Mouse (Mus musculus): Measurements from ENCODE around the gene Abhd11. TPM values are rescaled to one million over a fixed set of nuclear protein-coding genes. Genes with fewer than 3 reads are reported as not detected.

Gene Abhd11
- polyA plus RNA-seq, 1 experiment from 2014 or later, result 26.6 TPM

DNA sequence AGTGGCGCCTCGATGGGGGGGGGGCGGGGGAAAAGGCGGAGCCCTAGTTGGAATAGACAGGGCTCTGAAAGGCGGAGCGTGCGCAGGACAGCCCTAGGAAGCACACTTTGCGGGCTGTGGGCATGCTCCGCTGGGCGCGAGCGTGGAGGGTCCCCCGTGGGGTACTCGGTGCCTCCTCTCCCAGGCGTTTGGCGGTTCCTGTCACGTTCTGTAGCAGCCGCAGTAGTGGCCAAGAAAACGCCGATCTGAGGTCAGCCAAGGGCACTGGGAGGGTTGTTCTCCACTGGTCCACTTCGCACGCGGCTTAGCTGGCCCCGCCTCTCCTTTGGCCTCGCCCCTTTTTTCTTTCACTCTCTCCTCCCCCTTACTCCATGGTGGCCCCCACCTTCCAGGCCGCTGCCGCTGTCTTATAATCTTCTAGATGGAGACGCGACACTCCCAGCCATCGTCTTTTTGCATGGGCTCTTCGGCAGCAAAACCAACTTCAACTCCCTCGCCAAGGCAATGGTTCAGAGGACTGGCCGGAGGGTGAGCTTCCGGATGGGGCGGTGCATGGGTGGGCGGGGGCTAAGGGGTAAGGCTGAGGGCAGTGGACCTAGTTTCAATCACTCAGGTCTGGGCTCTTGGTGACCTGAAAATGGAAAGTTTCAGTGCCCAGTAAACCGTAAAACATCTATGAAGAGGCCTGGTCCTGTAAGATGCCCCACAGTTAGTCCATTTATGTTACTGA, 803 bp downstream of the Abhd11 start:
- Histone ChIP-seq H3K27me3 (peaks cover 14% of the 10 kb centered on the region), H3K27ac (replicated peaks) (peak overlapping the region; percentile 94), H3K4me1 (replicated peaks) (peaks cover 50% of the 10 kb centered on the region), H3K9ac (peak overlapping the region; percentile 74), H3K4me3 (replicated peaks) (peak overlapping the region; percentile 69), H3K36me3 (replicated peaks) (no peaks in the 10 kb centered on the region; the same call in 1 of the 2 replicates), H3K9me3 (replicated peaks) (no peaks in the 10 kb centered on the region), H3K4me2 (peak overlapping the region; percentile 94)
- ATAC-seq (ENCODE audit: insufficient read depth), result peak; percentile 65
- under 1% methylated on average over 37 of the region's 37 CpGs for WGBS (ENCODE audit: insufficient replicate concordance)

DNA sequence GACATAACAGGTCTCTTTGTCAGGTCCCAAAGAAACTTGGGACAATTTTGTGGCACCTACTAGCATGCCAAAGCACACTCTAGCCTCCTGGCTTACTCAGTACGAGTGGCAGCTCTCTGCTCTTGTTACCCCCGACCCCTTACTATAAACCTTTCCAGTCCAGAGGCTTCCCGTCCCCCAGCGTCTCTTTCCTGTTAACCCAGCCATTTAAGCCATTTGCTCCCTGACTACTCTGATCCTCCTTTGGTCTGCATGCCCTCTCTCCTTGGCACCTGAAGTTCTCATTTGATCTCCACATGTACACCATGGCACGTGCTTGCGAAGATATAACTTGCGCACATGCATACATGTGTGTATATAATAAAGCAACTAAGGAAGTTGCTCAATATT, 1.4 kb downstream of the Abhd11 start:
- Histone ChIP-seq H3K27me3 (peaks cover 8% of the 10 kb centered on the region), H3K9ac (peak overlapping the region; percentile 74), H3K36me3 (replicated peaks) (no peaks in the 10 kb centered on the region; the same call in 1 of the 2 replicates), H3K4me2 (peak overlapping the region; percentile 94), H3K4me3 (replicated peaks) (peak overlapping the region; percentile 69), H3K9me3 (replicated peaks) (no peaks in the 10 kb centered on the region), H3K4me1 (replicated peaks) (peaks cover 50% of the 10 kb centered on the region), H3K27ac (replicated peaks) (peak overlapping the region; percentile 94)
- 40% methylated on average over 7 of the region's 7 CpGs for WGBS (ENCODE audit: insufficient replicate concordance)
- ATAC-seq (ENCODE audit: insufficient read depth), result no peak

DNA sequence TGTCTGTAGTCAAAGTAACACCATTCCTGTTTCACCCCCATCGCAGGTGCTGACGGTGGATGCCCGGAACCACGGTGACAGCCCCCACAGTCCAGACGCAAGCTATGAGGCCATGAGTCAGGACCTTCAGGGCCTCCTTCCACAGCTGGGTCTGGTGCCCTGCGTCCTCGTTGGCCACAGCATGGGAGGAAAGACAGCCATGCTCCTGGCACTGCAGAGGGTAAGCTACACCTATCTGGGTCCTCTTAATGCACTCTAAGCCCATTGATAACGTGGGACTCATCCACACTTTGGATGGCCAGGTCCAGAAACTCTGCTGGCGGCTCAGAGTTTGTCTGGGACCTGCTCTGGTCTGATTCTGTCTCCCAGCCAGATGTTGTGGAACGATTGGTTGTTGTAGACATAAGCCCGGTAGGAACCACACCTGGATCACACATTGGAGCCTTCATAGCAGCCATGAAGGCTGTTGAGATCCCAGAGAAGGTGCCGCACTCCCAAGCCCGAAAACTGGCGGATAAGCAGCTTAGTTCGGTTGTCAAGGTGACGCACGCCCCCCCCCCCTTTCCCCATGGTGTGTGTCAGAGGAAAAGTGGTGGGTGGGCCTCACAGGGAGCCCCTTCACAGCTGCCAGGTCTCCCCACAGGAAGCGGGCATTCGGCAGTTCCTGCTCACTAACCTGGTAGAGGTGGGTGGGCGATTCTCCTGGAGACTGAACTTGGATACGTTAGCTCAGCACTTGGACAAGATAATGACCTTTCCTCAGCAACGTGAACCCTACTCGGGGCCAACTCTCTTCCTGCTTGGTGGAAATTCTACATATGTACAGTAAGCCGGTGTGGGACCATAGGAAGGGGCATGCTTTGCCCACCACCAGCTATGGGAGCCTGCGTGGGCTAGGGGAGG, 2.1 kb downstream of the Abhd11 start:
- Histone ChIP-seq H3K4me2 (peak overlapping the region; percentile 94), H3K4me1 (replicated peaks) (peaks cover 52% of the 10 kb centered on the region)
- WGBS (ENCODE audit: insufficient replicate concordance), result 79% methylated on average over 25 of the region's 25 CpGs

DNA sequence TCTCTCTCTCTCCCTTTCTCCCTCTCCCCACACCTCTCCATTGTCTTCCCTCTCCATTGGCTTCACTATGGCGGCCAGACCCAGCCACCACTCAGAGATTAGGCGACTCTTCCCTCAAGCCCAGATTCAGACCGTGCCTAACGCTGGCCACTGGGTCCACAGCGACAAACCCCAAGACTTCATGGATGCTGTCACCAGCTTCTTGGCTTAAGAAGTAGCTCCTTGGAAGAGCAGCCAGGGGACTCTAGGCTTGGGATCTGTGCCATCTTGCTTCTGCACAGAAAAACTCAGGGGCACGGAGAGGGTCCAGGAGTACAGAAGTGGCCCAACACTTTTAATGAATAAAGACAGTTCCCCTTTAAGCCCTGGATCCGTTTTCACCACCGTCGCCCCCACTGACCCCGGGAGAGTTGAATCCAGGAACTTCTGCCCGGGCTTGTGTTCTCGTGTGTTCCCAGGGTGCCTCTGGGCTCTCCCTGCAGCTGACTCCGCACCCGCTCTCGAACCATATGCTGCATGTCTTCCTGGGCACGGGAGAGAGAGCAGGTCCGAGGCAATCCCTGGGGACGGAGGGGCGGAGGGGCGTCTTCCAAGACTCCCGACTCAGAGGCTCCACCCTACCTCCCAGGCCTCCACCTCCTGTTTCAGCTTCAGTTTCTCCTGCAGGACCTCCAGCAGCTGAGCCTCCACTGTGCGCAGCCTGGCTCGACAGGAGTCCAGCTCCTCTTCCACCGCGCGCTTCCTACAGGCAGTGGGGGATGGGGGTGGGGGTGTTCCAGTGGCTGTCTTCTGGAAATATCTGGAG, 3.1 kb downstream of the Abhd11 start:
- Histone ChIP-seq H3K4me1 (replicated peaks) (peaks cover 55% of the 10 kb centered on the region), H3K27ac (replicated peaks) (no peak overlapping the region), H3K27me3 (peaks cover 6% of the 10 kb centered on the region; the same call in 1 of the 2 replicates), H3K36me3 (replicated peaks) (no peaks in the 10 kb centered on the region; the same call in 1 of the 2 replicates), H3K4me2 (peak overlapping the region; percentile 6; the same call in 1 of the 2 replicates), H3K4me3 (replicated peaks) (no peak overlapping the region), H3K9ac (no peak overlapping the region), H3K9me3 (replicated peaks) (no peaks in the 10 kb centered on the region)
- ATAC-seq (ENCODE audit: insufficient read depth), result no peak
- WGBS (ENCODE audit: insufficient replicate concordance), result 70% methylated on average over 26 of the region's 26 CpGs

More for the DNA sequence above, 2.1 kb downstream of the Abhd11 start:
- peaks cover 6% of the 10 kb centered on the region; the same call in 1 of the 2 replicates for H3K27me3 ChIP-seq
- no peak for ATAC-seq (ENCODE audit: insufficient read depth)
- H3K9ac ChIP-seq, result no peak overlapping the region
- no peak overlapping the region for H3K4me3 ChIP-seq (replicated peaks)
- no peaks in the 10 kb centered on the region; the same call in 1 of the 2 replicates for H3K36me3 ChIP-seq (replicated peaks)
- no peaks in the 10 kb centered on the region for H3K9me3 ChIP-seq (replicated peaks)
- H3K27ac ChIP-seq (replicated peaks), result no peak overlapping the region; the same call in 1 of the 2 replicates

DNA sequence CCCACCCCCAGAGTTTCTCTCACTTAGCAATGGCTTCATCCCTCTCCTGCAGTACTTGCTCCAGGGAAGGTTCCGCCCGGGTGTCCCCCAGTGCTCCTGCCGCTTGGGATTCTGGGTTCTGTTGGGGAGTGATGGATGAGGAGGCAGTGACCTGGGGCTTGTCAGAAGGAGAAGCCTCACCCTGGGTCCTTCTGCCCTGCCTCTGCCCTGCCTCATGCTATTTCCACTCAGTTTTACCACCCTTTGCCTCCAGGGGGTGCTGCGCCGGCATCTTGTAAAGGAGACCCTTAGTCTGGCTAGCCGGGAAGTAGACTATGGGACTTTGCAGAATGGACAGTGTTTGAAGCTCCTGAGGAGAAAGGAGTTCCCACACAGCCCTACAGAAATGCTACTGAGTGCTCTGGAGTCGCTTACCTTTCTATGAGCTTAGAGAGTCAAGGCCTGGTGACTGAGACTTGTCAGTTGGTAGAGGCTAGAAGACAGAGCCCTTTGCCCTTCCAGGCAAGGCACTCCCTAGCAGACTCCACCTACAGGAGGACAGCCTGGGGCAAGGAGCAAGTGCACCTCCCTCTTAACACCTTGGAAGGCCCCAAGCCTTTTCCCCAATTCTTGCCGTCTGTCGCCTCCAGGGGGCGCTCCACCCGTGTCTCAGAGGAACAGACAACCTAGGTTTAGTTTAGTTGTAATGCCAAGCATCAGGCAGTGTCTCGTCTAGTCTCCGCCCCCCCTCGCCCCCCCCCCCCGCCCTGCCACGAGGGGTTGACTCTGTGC, 3.9 kb downstream of the Abhd11 start:
- H3K27ac ChIP-seq (replicated peaks), result no peak overlapping the region
- H3K4me1 ChIP-seq (replicated peaks), result peaks cover 53% of the 10 kb centered on the region
- peaks cover under 1% of the 10 kb centered on the region; the same call in 1 of the 2 replicates for H3K27me3 ChIP-seq
- ATAC-seq (ENCODE audit: insufficient read depth), result no peak
- H3K9me3 ChIP-seq (replicated peaks), result no peaks in the 10 kb centered on the region
- H3K36me3 ChIP-seq (replicated peaks), result no peaks in the 10 kb centered on the region; the same call in 1 of the 2 replicates
- no peak overlapping the region for H3K4me3 ChIP-seq (replicated peaks)
- H3K9ac ChIP-seq, result no peak overlapping the region
- WGBS (ENCODE audit: insufficient replicate concordance), result 14% methylated on average over 15 of the region's 16 CpGs
- H3K4me2 ChIP-seq, result no peak overlapping the region

DNA sequence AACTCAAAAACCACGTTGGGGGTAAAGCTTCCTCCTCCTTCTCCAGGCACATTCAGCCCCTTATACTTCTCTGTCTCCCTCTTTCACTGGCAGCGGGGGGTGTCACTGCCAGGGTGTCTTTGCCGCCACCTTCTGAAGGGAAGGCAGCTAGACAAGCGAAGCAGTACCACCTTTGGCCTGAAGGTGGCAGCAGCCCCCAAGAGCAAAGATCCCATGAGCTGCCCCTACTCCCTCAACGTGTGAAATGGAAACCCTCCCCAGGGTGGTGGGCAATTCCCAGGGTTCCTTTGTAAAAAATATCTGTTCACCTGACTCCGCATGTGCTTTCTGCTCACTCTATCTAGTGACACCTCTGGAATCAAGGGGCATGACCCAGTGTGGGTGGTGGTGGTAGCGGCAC, 6.5 kb downstream of the Abhd11 start:
- WGBS (ENCODE audit: insufficient replicate concordance), result 14% methylated on average over 7 of the region's 7 CpGs
- H3K27ac ChIP-seq (replicated peaks), result no peak overlapping the region
- no peak overlapping the region for H3K9ac ChIP-seq
- no peak overlapping the region for H3K4me2 ChIP-seq
- H3K27me3 ChIP-seq, result peaks cover 2% of the 10 kb centered on the region; the same call in 1 of the 2 replicates
- H3K4me1 ChIP-seq (replicated peaks), result peaks cover 30% of the 10 kb centered on the region
- no peak overlapping the region for H3K4me3 ChIP-seq (replicated peaks)
- no peaks in the 10 kb centered on the region for H3K9me3 ChIP-seq (replicated peaks)
- ATAC-seq (ENCODE audit: insufficient read depth), result no peak
- H3K36me3 ChIP-seq (replicated peaks), result no peaks in the 10 kb centered on the region; the same call in 1 of the 2 replicates

DNA sequence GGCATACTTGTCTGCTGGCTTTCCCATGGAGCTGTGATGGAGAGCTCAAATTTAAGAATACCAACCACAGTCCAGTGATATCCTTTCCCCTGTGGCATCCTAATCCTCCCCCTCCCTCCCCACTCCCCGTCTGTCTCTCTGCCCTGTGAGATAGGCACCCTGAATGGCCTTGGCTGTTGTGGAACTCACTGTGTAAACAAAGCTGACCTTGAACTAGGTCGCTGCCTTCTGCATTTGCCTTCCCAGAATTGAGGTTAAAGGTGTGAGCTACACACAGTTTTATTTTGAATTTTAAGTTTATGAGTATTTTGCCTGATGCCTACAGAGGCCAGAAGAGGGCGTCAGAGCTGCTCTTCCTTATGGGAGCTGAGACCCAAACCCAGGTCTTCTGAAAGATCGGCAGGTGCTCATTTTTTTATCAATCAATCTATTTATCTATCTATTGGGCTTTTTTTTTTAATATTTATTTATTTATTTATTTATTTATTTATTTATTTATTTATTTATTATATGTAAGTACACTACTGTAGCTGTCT, 7.3 kb downstream of the Abhd11 start:
- Histone ChIP-seq H3K27ac (replicated peaks) (no peak overlapping the region), H3K9ac (no peak overlapping the region), H3K4me3 (replicated peaks) (no peak overlapping the region), H3K4me1 (replicated peaks) (peaks cover 22% of the 10 kb centered on the region), H3K36me3 (replicated peaks) (no peaks in the 10 kb centered on the region), H3K4me2 (no peak overlapping the region), H3K27me3 (peaks cover 9% of the 10 kb centered on the region; the same call in 1 of the 2 replicates), H3K9me3 (replicated peaks) (no peaks in the 10 kb centered on the region)
- ATAC-seq (ENCODE audit: insufficient read depth), result no peak
- whole genome bisulfite sequencing (ENCODE audit: insufficient replicate concordance), result 31% methylated on average over 4 of the region's 4 CpGs

DNA sequence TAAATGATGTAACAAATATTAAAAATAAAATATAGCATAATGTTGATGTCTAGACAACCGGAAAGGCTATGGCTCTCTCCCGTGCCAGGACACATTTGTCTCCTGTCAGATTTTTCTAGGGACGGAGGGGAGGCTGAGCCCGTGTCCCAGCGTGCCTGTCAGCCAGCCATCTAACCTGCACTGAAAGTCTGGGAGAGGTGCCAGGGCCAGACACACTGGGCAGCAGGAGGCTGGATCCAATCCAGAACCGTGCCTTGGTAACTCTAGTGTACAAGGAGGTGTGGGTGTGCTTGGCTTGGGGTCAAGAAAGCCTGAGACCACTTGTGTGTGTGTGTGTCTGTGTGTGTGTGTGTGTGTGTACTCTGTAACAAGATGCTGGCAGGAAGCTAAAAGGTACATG, 12.9 kb downstream of the Abhd11 start:
- no peak for ATAC-seq (ENCODE audit: insufficient read depth)

DNA sequence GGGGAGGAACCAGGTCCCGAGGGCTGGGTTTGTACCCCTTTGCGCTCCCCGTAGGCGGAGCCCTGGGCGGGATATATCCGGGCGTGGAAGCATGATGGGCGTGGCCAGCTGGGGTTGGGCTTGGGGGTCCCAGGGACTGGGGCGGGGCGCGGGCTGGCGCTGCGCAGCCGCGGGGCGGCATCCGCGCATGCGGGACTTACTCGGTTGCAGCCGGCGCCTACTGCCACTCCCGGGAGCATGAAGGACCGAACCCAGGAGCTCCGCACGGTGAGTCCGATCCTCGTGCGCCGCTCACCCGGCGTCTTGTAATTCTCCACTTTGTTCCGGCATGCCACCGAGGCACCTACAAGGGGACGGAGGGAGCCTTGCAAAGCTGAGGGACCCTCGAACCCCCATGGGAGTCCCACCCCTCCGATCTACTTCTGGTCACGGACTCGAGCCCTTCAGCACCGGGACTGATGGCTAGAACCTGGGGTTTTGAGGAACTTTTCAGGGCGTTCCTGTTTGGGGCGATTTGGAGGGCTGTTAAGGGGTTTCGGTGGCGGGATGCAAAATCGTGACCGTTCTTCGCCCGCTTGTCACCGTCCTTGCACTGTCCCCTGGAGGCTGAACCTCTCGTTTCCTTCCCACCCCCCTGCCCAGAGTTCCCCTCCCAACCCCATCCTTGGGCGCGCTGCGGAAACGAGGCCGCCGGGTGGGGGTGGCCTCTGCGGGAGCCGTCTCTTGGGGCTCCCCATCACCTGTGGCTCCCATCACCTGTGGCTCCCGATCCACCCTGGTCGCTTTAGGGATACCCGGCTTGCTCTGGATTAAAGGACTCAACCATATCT, 14.6 kb downstream of the Abhd11 start, which contains the start of gene Stx1a:
Gene Stx1a, plus strand, starts transcription at position 139 of the 830 bp plus-strand sequence.
- WGBS (ENCODE audit: insufficient replicate concordance), result under 1% methylated on average over 61 of the region's 61 CpGs
- H3K4me2 ChIP-seq, result peak within 1 kb of the TSS; percentile 77
- peaks cover 48% of the 10 kb centered on the region for H3K27me3 ChIP-seq
- H3K36me3 ChIP-seq (replicated peaks), result no peaks in the 10 kb centered on the region
- H3K4me3 ChIP-seq (replicated peaks), result peak within 1 kb of the TSS; percentile 58
- H3K4me1 ChIP-seq (replicated peaks), result peaks cover 34% of the 10 kb centered on the region
- peak within 1 kb of the TSS; percentile 43; the same call in 1 of the 2 replicates for H3K9ac ChIP-seq
- H3K9me3 ChIP-seq (replicated peaks), result no peaks in the 10 kb centered on the region
- ATAC-seq (ENCODE audit: insufficient read depth), result peak; percentile 75
- no peak within 1 kb of the TSS for H3K27ac ChIP-seq (replicated peaks)

More for the DNA sequence above, 12.9 kb downstream of the Abhd11 start:
- Histone ChIP-seq H3K27me3 (peaks cover 48% of the 10 kb centered on the region), H3K9me3 (replicated peaks) (no peaks in the 10 kb centered on the region), H3K9ac (no peak overlapping the region), H3K4me1 (replicated peaks) (peaks cover 32% of the 10 kb centered on the region), H3K4me2 (no peak overlapping the region), H3K36me3 (replicated peaks) (no peaks in the 10 kb centered on the region), H3K27ac (replicated peaks) (no peak overlapping the region), H3K4me3 (replicated peaks) (no peak overlapping the region)
- 68% methylated on average over 6 of the region's 6 CpGs for WGBS (ENCODE audit: insufficient replicate concordance)
